Mouse (Mus musculus): ENCODE data around the gene Map1b.

Map1b gene

GRCm38 (mm10) chr13:99444880-99445279 is 71.5 kb downstream of the Map1b start:
- no peak for DNase-seq (ENCODE audit: low spot score)

GRCm38 (mm10) chr13:99444431-99444871 is 71.9 kb downstream of the Map1b start:
- no peak for DNase-seq (ENCODE audit: low spot score)

- no peak for DNase-seq (ENCODE audit: low spot score)
Measured at GRCm38 (mm10) chr13:99443484-99444175, 72.7 kb downstream of the Map1b start.

- DNase-seq (ENCODE audit: low spot score) = no peak
Measured at GRCm38 (mm10) chr13:99442434-99443249, 73.7 kb downstream of the Map1b start.

- no peak for DNase-seq (ENCODE audit: low spot score)
Measured at GRCm38 (mm10) chr13:99441700-99442433, 74.5 kb downstream of the Map1b start.

GRCm38 (mm10) chr13:99440228-99440627 is 76.1 kb downstream of the Map1b start:
- no peak for DNase-seq (ENCODE audit: low spot score)

GRCm38 (mm10) chr13:99439357-99439756 is 77.0 kb downstream of the Map1b start:
- DNase-seq (ENCODE audit: low spot score) = no peak

GRCm38 (mm10) chr13:99437051-99437450 is 79.3 kb downstream of the Map1b start:
- DNase-seq (ENCODE audit: low spot score) = no peak

- DNase-seq (ENCODE audit: low spot score) = no peak
Measured at GRCm38 (mm10) chr13:99434494-99434893, 81.8 kb downstream of the Map1b start.

- DNase-seq (ENCODE audit: low spot score) = peak; percentile 24
Measured at GRCm38 (mm10) chr13:99433068-99434008, 83.0 kb downstream of the Map1b start.

GRCm38 (mm10) chr13:99423581-99423980 is 92.8 kb downstream of the Map1b start:
- no peak for DNase-seq (ENCODE audit: low spot score)

GRCm38 (mm10) chr13:99416601-99417000 is 99.7 kb downstream of the Map1b start:
- no peak for DNase-seq (ENCODE audit: low spot score)

- DNase-seq (ENCODE audit: low spot score) = no peak
Measured at GRCm38 (mm10) chr13:99414352-99414742, 102.0 kb downstream of the Map1b start.

- DNase-seq (ENCODE audit: low spot score) = no peak
Measured at GRCm38 (mm10) chr13:99413481-99414351, 102.6 kb downstream of the Map1b start.

GRCm38 (mm10) chr13:99412477-99413080 is 103.8 kb downstream of the Map1b start:
- peak; percentile 30 for DNase-seq (ENCODE audit: low spot score)

- DNase-seq (ENCODE audit: low spot score) = peak; percentile 38
Measured at GRCm38 (mm10) chr13:99411761-99412160, 104.6 kb downstream of the Map1b start.

GRCm38 (mm10) chr13:99410611-99411515 is 105.5 kb downstream of the Map1b start:
- DNase-seq (ENCODE audit: low spot score) = no peak

- no peak for DNase-seq (ENCODE audit: low spot score)
Measured at GRCm38 (mm10) chr13:99409216-99409615, 107.1 kb downstream of the Map1b start.

- DNase-seq (ENCODE audit: low spot score) = no peak
Measured at GRCm38 (mm10) chr13:99399373-99399772, 117.0 kb downstream of the Map1b start.

Data from testis, postnatal 14 days (tissue).